Mouse (Mus musculus) embryonic facial prominence, embryonic 13.5 days (tissue): ENCODE results near the gene Plpp2. TPM values are rescaled to one million over a fixed set of nuclear protein-coding genes. Genes with fewer than 3 reads are reported as not detected.

Experiments
- ATAC-seq: fragments of 200-750 bp; cut with Nextera tagmentation; 2 replicates; pipeline ENCODE4 v1.8.0; 2017; ENCODE audit warnings: low read depth; ENCODE audit not compliant: insufficient number of reproducible peaks, insufficient read depth, low FRiP score, low TSS enrichment
- H3K27ac ChIP-seq: fragments of 300-500 bp; sonication (generic); 2 replicates; pipeline ENCODE4 v1.5.1; 2015; ENCODE audit warnings: moderate library complexity, mild to moderate bottlenecking, inconsistent platforms
- H3K27me3 ChIP-seq: fragments of 300-500 bp; sonication (generic); 2 replicates; pipeline ENCODE4 v1.6.1; 2015; ENCODE audit warnings: mild to moderate bottlenecking, inconsistent platforms
- H3K36me3 ChIP-seq: fragments of 300-500 bp; sonication (generic); 2 replicates; pipeline ENCODE4 v1.6.1; 2015; ENCODE audit warnings: mild to moderate bottlenecking, inconsistent platforms
- H3K4me1 ChIP-seq: fragments of 300-500 bp; sonication (generic); 2 replicates; pipeline ENCODE4 v1.6.1; 2015; ENCODE audit warnings: inconsistent platforms
- H3K4me2 ChIP-seq: fragments of 300-500 bp; sonication (generic); 2 replicates; pipeline ENCODE4 v1.6.1; 2015; ENCODE audit warnings: moderate library complexity, mild to moderate bottlenecking, inconsistent platforms
- H3K4me3 ChIP-seq: fragments of 300-500 bp; sonication (generic); 2 replicates; pipeline ENCODE4 v1.5.1; 2015; ENCODE audit warnings: mild to moderate bottlenecking, inconsistent platforms
- H3K9ac ChIP-seq: fragments of 300-500 bp; sonication (generic); 2 replicates; pipeline ENCODE4 v1.6.1; 2015; ENCODE audit warnings: mild to moderate bottlenecking, inconsistent platforms
- H3K9me3 ChIP-seq: fragments of 300-500 bp; sonication (generic); 2 replicates; pipeline ENCODE4 v1.6.1; 2016; ENCODE audit warnings: inconsistent platforms
- WGBS: fragments of 180-500 bp; shearing (Covaris S2); methylation state at CpG from one replicate; pipeline ENCODE4 v1.1.7; 2015; ENCODE audit warnings: mixed read lengths; 5-methylcytosine and 5-hydroxymethylcytosine counted together
- polyA plus RNA-seq: library from polyadenylated mRNA; unstranded; fragments of >200 nt; fragmentation: Nextera tagmentation; extraction: Ambion mirVana; gene quantifications from 2 replicates; pipeline ENCODE4 v1.2.1, GENCODE M21; 2015

Plpp2 gene
- polyA plus RNA-seq, result 19.8 and 23.4 TPM in 2 replicates

DNA sequence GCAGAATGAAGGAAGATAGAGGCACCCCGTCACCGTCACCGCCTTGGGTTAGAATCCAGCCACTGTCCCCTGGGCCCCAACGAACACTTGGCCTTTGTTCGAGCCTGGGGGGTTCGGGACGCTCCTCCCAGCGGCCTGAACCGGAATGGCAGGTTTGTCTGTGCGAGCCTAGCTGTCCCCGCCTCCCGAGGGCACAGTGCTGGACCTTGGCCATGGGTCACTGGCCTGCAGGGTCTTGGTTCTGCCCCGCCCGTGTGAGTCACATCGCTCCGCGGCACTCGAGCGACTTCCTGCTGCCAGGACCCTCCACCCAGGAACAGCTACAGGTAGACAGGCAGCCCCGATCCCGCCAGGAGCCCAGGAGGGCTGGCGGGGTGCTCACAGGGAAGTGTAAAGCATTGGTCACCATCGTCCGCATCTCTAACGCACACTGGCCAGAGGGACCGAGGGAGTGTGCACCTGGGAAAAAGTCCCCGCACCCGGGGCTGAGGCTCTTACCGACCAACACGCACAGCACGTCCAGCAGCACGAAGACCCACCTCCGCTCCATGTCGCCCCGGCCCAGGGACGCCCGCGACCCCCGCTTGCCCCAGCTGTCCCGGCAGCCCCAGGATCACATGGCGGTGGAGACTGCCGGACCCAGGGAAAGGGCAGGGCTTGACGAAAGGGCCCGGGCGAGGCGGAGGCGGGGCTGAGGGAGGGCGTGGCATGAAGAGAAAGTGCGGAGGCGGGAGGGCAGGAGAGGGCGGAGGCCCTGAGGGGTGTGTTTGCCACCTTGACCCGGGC lies at the start of gene Plpp2:
Gene Plpp2 (minus strand): TSS at position 671 of the 786 bp plus-strand sequence.
- Histone ChIP-seq H3K9me3 (no peaks in the 10 kb centered on the region), H3K4me2 (peak within 1 kb of the TSS; percentile 95), H3K4me3 (peak within 1 kb of the TSS; percentile 68), H3K9ac (peak within 1 kb of the TSS; percentile 79), H3K27me3 (0 out of 2 replicates have a peak, but pooled peaks cover 7% of the 10 kb centered on the region), H3K27ac (no peak within 1 kb of the TSS), H3K4me1 (peaks cover 15% of the 10 kb centered on the region), H3K36me3 (peaks cover 19% of the 10 kb centered on the region)
- ATAC-seq, result peak; percentile 53; the same call in 1 of the 2 replicates
- under 1% methylated on average over 52 of the region's 52 CpGs for WGBS

GRCm38 (mm10) chr10:79581501-79581900 lies 47.9 kb upstream of the Plpp2 start:
- H3K27ac ChIP-seq, result no peak overlapping the region
- H3K27me3 ChIP-seq, result 0 out of 2 replicates have a peak, but pooled peaks cover 3% of the 10 kb centered on the region
- no peak overlapping the region for H3K4me3 ChIP-seq
- no peak overlapping the region for H3K4me2 ChIP-seq
- H3K4me1 ChIP-seq, result no peaks in the 10 kb centered on the region
- H3K36me3 ChIP-seq, result no peaks in the 10 kb centered on the region
- ATAC-seq, result no peak
- WGBS, result 89% methylated on average over 8 of the region's 8 CpGs
- H3K9ac ChIP-seq, result no peak overlapping the region
- H3K9me3 ChIP-seq, result no peaks in the 10 kb centered on the region

GRCm38 (mm10) chr10:79580811-79581210 lies 47.2 kb upstream of the Plpp2 start:
- WGBS, result 36% methylated on average over 6 of the region's 6 CpGs
- no peak overlapping the region for H3K27ac ChIP-seq
- no peak overlapping the region for H3K4me2 ChIP-seq
- no peaks in the 10 kb centered on the region for H3K4me1 ChIP-seq
- H3K27me3 ChIP-seq, result 0 out of 2 replicates have a peak, but pooled peaks cover 3% of the 10 kb centered on the region
- H3K9ac ChIP-seq, result no peak overlapping the region
- no peak for ATAC-seq
- H3K4me3 ChIP-seq, result no peak overlapping the region
- no peaks in the 10 kb centered on the region for H3K9me3 ChIP-seq
- no peaks in the 10 kb centered on the region for H3K36me3 ChIP-seq

- Histone ChIP-seq H3K27ac (no peak overlapping the region), H3K36me3 (no peaks in the 10 kb centered on the region), H3K4me2 (no peak overlapping the region), H3K9me3 (no peaks in the 10 kb centered on the region), H3K27me3 (0 out of 2 replicates have a peak, but pooled peaks cover 3% of the 10 kb centered on the region), H3K4me3 (no peak overlapping the region), H3K4me1 (no peaks in the 10 kb centered on the region), H3K9ac (no peak overlapping the region)
- 63% methylated on average over 7 of the region's 7 CpGs for WGBS
- ATAC-seq, result no peak
Measured at GRCm38 (mm10) chr10:79580356-79580755, 46.8 kb upstream of the Plpp2 start.

DNA sequence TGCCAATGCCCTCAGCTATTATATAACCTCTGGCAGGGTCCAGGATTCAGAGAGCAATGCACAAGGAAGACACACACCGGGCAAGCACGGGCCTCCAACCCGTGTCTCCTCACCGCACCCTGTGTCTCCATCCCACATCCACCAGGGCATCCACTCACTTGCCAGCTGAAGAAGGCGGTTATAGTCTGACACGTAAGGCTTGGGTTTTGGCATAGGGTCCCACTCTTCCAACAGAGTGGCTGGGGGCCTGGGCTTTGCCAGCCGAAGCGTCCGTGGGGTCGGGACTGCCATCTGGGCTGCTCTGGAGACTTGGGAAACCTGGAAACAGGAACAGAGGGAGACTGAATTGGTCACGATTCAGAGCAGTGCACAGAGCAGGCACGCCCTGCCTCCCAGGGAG lies 46.2 kb upstream of the Plpp2 start:
- WGBS, result 76% methylated on average over 12 of the region's 12 CpGs
- no peak overlapping the region for H3K27ac ChIP-seq
- no peak for ATAC-seq
- H3K27me3 ChIP-seq, result 0 out of 2 replicates have a peak, but pooled peaks cover 3% of the 10 kb centered on the region
- no peak overlapping the region for H3K4me2 ChIP-seq
- no peaks in the 10 kb centered on the region for H3K4me1 ChIP-seq
- no peaks in the 10 kb centered on the region for H3K9me3 ChIP-seq
- no peak overlapping the region for H3K4me3 ChIP-seq
- H3K9ac ChIP-seq, result no peak overlapping the region
- H3K36me3 ChIP-seq, result no peaks in the 10 kb centered on the region

GRCm38 (mm10) chr10:79578891-79579290 lies 45.3 kb upstream of the Plpp2 start:
- no peaks in the 10 kb centered on the region for H3K9me3 ChIP-seq
- ATAC-seq, result no peak
- H3K36me3 ChIP-seq, result no peaks in the 10 kb centered on the region
- H3K4me3 ChIP-seq, result no peak overlapping the region
- 78% methylated on average over 7 of the region's 7 CpGs for WGBS
- H3K27ac ChIP-seq, result no peak overlapping the region
- H3K9ac ChIP-seq, result no peak overlapping the region
- no peak overlapping the region for H3K4me2 ChIP-seq
- H3K4me1 ChIP-seq, result no peaks in the 10 kb centered on the region
- H3K27me3 ChIP-seq, result 0 out of 2 replicates have a peak, but pooled peaks cover 3% of the 10 kb centered on the region

GRCm38 (mm10) chr10:79578276-79578675 lies 44.7 kb upstream of the Plpp2 start:
- WGBS, result 35% methylated on average over 9 of the region's 9 CpGs
- Histone ChIP-seq H3K27ac (no peak overlapping the region), H3K9ac (no peak overlapping the region), H3K27me3 (0 out of 2 replicates have a peak, but pooled peaks cover 3% of the 10 kb centered on the region), H3K9me3 (no peaks in the 10 kb centered on the region), H3K36me3 (no peaks in the 10 kb centered on the region), H3K4me3 (no peak overlapping the region), H3K4me1 (no peaks in the 10 kb centered on the region), H3K4me2 (no peak overlapping the region)
- ATAC-seq, result no peak

GRCm38 (mm10) chr10:79577376-79577775 lies 43.8 kb upstream of the Plpp2 start:
- H3K27ac ChIP-seq, result no peak overlapping the region
- no peak overlapping the region for H3K4me3 ChIP-seq
- ATAC-seq, result no peak
- no peak overlapping the region for H3K9ac ChIP-seq
- 74% methylated on average over 4 of the region's 4 CpGs for WGBS
- no peaks in the 10 kb centered on the region for H3K9me3 ChIP-seq
- H3K36me3 ChIP-seq, result no peaks in the 10 kb centered on the region
- H3K4me1 ChIP-seq, result no peaks in the 10 kb centered on the region
- H3K4me2 ChIP-seq, result no peak overlapping the region
- H3K27me3 ChIP-seq, result 0 out of 2 replicates have a peak, but pooled peaks cover 3% of the 10 kb centered on the region

- no peak for ATAC-seq
- no peaks in the 10 kb centered on the region for H3K36me3 ChIP-seq
- no peak overlapping the region for H3K4me3 ChIP-seq
- H3K27me3 ChIP-seq, result 0 out of 2 replicates have a peak, but pooled peaks cover 3% of the 10 kb centered on the region
- H3K27ac ChIP-seq, result no peak overlapping the region
- no peak overlapping the region for H3K4me2 ChIP-seq
- H3K9ac ChIP-seq, result no peak overlapping the region
- WGBS, result 71% methylated on average over 6 of the region's 6 CpGs
- no peaks in the 10 kb centered on the region for H3K9me3 ChIP-seq
- no peaks in the 10 kb centered on the region for H3K4me1 ChIP-seq
Measured at GRCm38 (mm10) chr10:79575754-79576153, 42.2 kb upstream of the Plpp2 start.

- 0 out of 2 replicates have a peak, but pooled peaks cover 1% of the 10 kb centered on the region for H3K27me3 ChIP-seq
- H3K9me3 ChIP-seq, result no peaks in the 10 kb centered on the region
- WGBS, result 83% methylated on average over 6 of the region's 6 CpGs
- H3K36me3 ChIP-seq, result no peaks in the 10 kb centered on the region
- no peak for ATAC-seq
- H3K4me3 ChIP-seq, result no peak overlapping the region
- H3K9ac ChIP-seq, result no peak overlapping the region
- H3K4me1 ChIP-seq, result no peaks in the 10 kb centered on the region
- H3K4me2 ChIP-seq, result no peak overlapping the region
- H3K27ac ChIP-seq, result no peak overlapping the region
Measured at GRCm38 (mm10) chr10:79574796-79575195, 41.2 kb upstream of the Plpp2 start.

DNA sequence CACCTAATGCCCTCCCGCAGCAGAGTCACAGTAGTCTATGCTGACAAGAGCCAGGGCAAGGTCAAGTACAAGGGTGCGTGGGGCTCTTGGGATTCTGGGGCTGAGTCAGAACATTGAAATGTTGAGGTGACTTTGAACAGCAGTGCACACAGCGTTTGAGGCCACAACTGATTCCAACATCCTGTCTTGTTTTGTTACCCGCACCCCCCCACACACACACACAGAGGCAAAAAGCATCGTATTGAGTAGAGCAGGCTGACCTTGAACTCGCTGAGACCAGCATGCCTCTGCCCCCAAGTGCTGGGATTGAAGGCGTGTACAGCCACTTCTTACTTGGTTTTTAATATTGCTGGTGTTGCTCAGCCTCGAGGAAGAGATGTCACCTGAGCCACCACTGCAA lies 40.8 kb upstream of the Plpp2 start:
- no peak for ATAC-seq
- H3K4me2 ChIP-seq, result no peak overlapping the region
- no peak overlapping the region for H3K27ac ChIP-seq
- no peaks in the 10 kb centered on the region for H3K9me3 ChIP-seq
- no peak overlapping the region for H3K4me3 ChIP-seq
- WGBS, result 81% methylated on average over 8 of the region's 8 CpGs
- no peaks in the 10 kb centered on the region for H3K4me1 ChIP-seq
- no peak overlapping the region for H3K9ac ChIP-seq
- no peaks in the 10 kb centered on the region for H3K36me3 ChIP-seq
- no peaks in the 10 kb centered on the region for H3K27me3 ChIP-seq

DNA sequence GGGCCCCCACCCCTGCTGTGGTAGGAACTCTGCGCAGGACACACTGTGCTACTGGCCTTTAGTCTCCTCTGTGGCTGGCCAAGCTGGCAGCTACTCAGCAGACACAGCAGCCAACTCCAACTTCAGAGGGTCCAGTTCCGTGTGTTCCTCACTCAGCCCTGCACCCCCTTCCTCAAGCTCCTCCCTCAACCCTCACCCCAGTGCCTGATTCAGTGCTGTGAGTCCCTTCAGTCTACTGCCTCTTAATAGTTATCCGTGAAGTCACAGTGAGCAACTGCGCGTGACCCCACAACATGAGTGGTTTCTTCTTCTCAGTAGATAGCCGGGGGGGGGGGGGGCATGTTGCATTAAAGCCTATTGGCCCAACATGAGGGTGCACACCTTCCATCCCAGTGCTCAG lies 40.0 kb upstream of the Plpp2 start:
- 0 out of 2 replicates have a peak, but pooled peaks have one; percentile 48 for ATAC-seq
- Histone ChIP-seq H3K4me2 (no peak overlapping the region), H3K9me3 (no peaks in the 10 kb centered on the region), H3K4me1 (no peaks in the 10 kb centered on the region), H3K27me3 (no peaks in the 10 kb centered on the region), H3K27ac (no peak overlapping the region), H3K9ac (no peak overlapping the region), H3K36me3 (no peaks in the 10 kb centered on the region), H3K4me3 (no peak overlapping the region)
- 86% methylated on average over 6 of the region's 6 CpGs for WGBS
